Mouse (Mus musculus): ENCODE measurements around the gene Tob2. TPM values are rescaled to one million over a fixed set of nuclear protein-coding genes. Genes with fewer than 3 reads are reported as not detected.

The Tob2 gene
- polyA plus RNA-seq, 1 experiment from 2014 or later = 24.5 TPM

- Histone ChIP-seq H3K9ac (replicated peaks; ENCODE audit: low read depth, low read length) (no peak overlapping the region), H3K9me3 (ENCODE audit: control insufficient read depth, low read depth, low read length) (no peaks in the 10 kb centered on the region), H3K4me2 (replicated peaks; ENCODE audit: low read depth, low read length) (no peak overlapping the region), H3K4me1 (ENCODE audit: control insufficient read depth, insufficient read depth, low read length) (peaks cover 21% of the 10 kb centered on the region), H3K27me3 (ENCODE audit: control insufficient read depth, insufficient read depth, low read length) (no peaks in the 10 kb centered on the region), H3K27ac (ENCODE audit: low read length) (no peak overlapping the region), H3K4me3 (ENCODE audit: low read depth, low read length) (no peak overlapping the region), H3K36me3 (ENCODE audit: control insufficient read depth, insufficient read depth, low read length) (no peaks in the 10 kb centered on the region)
- ATAC-seq (ENCODE audit: insufficient number of reproducible peaks, insufficient read depth, low FRiP score, low read depth) = no peak
- 83% methylated on average over 4 of the region's 4 CpGs for WGBS
These were observed 51.8 kb downstream of the Tob2 start for GRCm38 (mm10) chr15:81806621-81807404.

- H3K27ac ChIP-seq (ENCODE audit: low read length) = no peak overlapping the region
- no peaks in the 10 kb centered on the region for H3K27me3 ChIP-seq (ENCODE audit: control insufficient read depth, insufficient read depth, low read length)
- peaks cover 21% of the 10 kb centered on the region for H3K4me1 ChIP-seq (ENCODE audit: control insufficient read depth, insufficient read depth, low read length)
- H3K9ac ChIP-seq (replicated peaks; ENCODE audit: low read depth, low read length) = no peak overlapping the region
- no peaks in the 10 kb centered on the region for H3K36me3 ChIP-seq (ENCODE audit: control insufficient read depth, insufficient read depth, low read length)
- H3K4me2 ChIP-seq (replicated peaks; ENCODE audit: low read depth, low read length) = no peak overlapping the region
- WGBS = 53% methylated on average over 6 of the region's 6 CpGs
- no peak overlapping the region for H3K4me3 ChIP-seq (ENCODE audit: low read depth, low read length)
- H3K9me3 ChIP-seq (ENCODE audit: control insufficient read depth, low read depth, low read length) = no peaks in the 10 kb centered on the region
- ATAC-seq (ENCODE audit: insufficient number of reproducible peaks, insufficient read depth, low FRiP score, low read depth) = no peak
These were observed 53.0 kb downstream of the Tob2 start for GRCm38 (mm10) chr15:81805624-81806023.

- no peak overlapping the region for H3K27ac ChIP-seq (ENCODE audit: low read length)
- H3K27me3 ChIP-seq (ENCODE audit: control insufficient read depth, insufficient read depth, low read length) = no peaks in the 10 kb centered on the region
- H3K9me3 ChIP-seq (ENCODE audit: control insufficient read depth, low read depth, low read length) = no peaks in the 10 kb centered on the region
- no peak overlapping the region for H3K4me3 ChIP-seq (ENCODE audit: low read depth, low read length)
- ATAC-seq (ENCODE audit: insufficient number of reproducible peaks, insufficient read depth, low FRiP score, low read depth) = no peak
- H3K36me3 ChIP-seq (ENCODE audit: control insufficient read depth, insufficient read depth, low read length) = no peaks in the 10 kb centered on the region
- no peak overlapping the region for H3K4me2 ChIP-seq (replicated peaks; ENCODE audit: low read depth, low read length)
- 72% methylated on average over 3 of the region's 3 CpGs for WGBS
- H3K4me1 ChIP-seq (ENCODE audit: control insufficient read depth, insufficient read depth, low read length) = peaks cover 20% of the 10 kb centered on the region
- H3K9ac ChIP-seq (replicated peaks; ENCODE audit: low read depth, low read length) = no peak overlapping the region
These were observed 53.7 kb downstream of the Tob2 start for GRCm38 (mm10) chr15:81804883-81805282.

- H3K36me3 ChIP-seq (ENCODE audit: control insufficient read depth, insufficient read depth, low read length) = no peaks in the 10 kb centered on the region
- H3K4me2 ChIP-seq (replicated peaks; ENCODE audit: low read depth, low read length) = peak overlapping the region; percentile 52; the same call in 1 of the 2 replicates
- peaks cover 14% of the 10 kb centered on the region for H3K4me1 ChIP-seq (ENCODE audit: control insufficient read depth, insufficient read depth, low read length)
- H3K27me3 ChIP-seq (ENCODE audit: control insufficient read depth, insufficient read depth, low read length) = no peaks in the 10 kb centered on the region
- H3K27ac ChIP-seq (ENCODE audit: low read length) = no peak overlapping the region
- H3K4me3 ChIP-seq (ENCODE audit: low read depth, low read length) = no peak overlapping the region
- H3K9me3 ChIP-seq (ENCODE audit: control insufficient read depth, low read depth, low read length) = no peaks in the 10 kb centered on the region
- no peak overlapping the region for H3K9ac ChIP-seq (replicated peaks; ENCODE audit: low read depth, low read length)
- WGBS = 67% methylated on average over 1 of the region's 1 CpGs
- ATAC-seq (ENCODE audit: insufficient number of reproducible peaks, insufficient read depth, low FRiP score, low read depth) = no peak
These were observed 54.4 kb downstream of the Tob2 start for GRCm38 (mm10) chr15:81804172-81804571.

DNA sequence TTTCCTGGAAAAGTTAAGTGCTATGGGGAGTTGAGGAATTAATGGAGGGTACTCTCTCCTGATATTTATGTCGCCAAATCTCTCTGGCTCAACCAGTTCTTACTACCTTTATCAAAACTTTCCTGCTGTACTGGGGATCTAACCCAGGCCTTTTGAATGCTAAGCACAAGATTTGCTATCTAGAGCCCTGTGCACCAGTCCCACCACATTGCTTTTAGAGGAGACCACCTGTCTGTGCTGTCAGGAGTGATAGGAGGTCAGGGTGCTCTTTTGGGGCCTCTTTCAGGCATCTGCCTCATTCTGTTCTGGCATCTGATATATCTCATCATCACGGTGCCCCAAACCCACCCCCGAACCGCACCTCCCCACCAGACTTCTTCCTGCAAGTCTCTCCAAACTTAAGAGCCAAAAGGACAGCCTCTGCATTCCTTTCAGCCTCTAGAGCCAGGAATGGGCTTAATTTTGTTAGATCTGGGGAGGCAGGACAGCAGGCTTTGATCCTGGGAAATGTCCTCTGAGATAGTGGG is 55.1 kb downstream of the Tob2 start:
- H3K36me3 ChIP-seq (ENCODE audit: control insufficient read depth, insufficient read depth, low read length) = no peaks in the 10 kb centered on the region
- H3K27me3 ChIP-seq (ENCODE audit: control insufficient read depth, insufficient read depth, low read length) = no peaks in the 10 kb centered on the region
- 41% methylated on average over 4 of the region's 4 CpGs for WGBS
- no peaks in the 10 kb centered on the region for H3K9me3 ChIP-seq (ENCODE audit: control insufficient read depth, low read depth, low read length)
- H3K4me1 ChIP-seq (ENCODE audit: control insufficient read depth, insufficient read depth, low read length) = peaks cover 12% of the 10 kb centered on the region
- H3K4me3 ChIP-seq (ENCODE audit: low read depth, low read length) = peak overlapping the region; percentile 31; the same call in 1 of the 2 replicates
- peak overlapping the region; percentile 52 for H3K4me2 ChIP-seq (replicated peaks; ENCODE audit: low read depth, low read length)
- ATAC-seq (ENCODE audit: insufficient number of reproducible peaks, insufficient read depth, low FRiP score, low read depth) = no peak
- H3K27ac ChIP-seq (ENCODE audit: low read length) = no peak overlapping the region; the same call in 1 of the 2 replicates
- H3K9ac ChIP-seq (replicated peaks; ENCODE audit: low read depth, low read length) = no peak overlapping the region

GRCm38 (mm10) chr15:81802941-81803351 is 55.6 kb downstream of the Tob2 start:
- peak overlapping the region; percentile 52 for H3K4me2 ChIP-seq (replicated peaks; ENCODE audit: low read depth, low read length)
- no peaks in the 10 kb centered on the region for H3K9me3 ChIP-seq (ENCODE audit: control insufficient read depth, low read depth, low read length)
- H3K4me3 ChIP-seq (ENCODE audit: low read depth, low read length) = peak overlapping the region; percentile 31
- H3K36me3 ChIP-seq (ENCODE audit: control insufficient read depth, insufficient read depth, low read length) = no peaks in the 10 kb centered on the region; the same call in 1 of the 2 replicates
- 12% methylated on average over 8 of the region's 8 CpGs for WGBS
- peak; percentile 24; the same call in 1 of the 2 replicates for ATAC-seq (ENCODE audit: insufficient number of reproducible peaks, insufficient read depth, low FRiP score, low read depth)
- peak overlapping the region; percentile 50; the same call in 1 of the 2 replicates for H3K27ac ChIP-seq (ENCODE audit: low read length)
- H3K4me1 ChIP-seq (ENCODE audit: control insufficient read depth, insufficient read depth, low read length) = peaks cover 12% of the 10 kb centered on the region
- peak overlapping the region; percentile 4; the same call in 1 of the 2 replicates for H3K9ac ChIP-seq (replicated peaks; ENCODE audit: low read depth, low read length)
- H3K27me3 ChIP-seq (ENCODE audit: control insufficient read depth, insufficient read depth, low read length) = no peaks in the 10 kb centered on the region

- no peaks in the 10 kb centered on the region for H3K9me3 ChIP-seq (ENCODE audit: control insufficient read depth, low read depth, low read length)
- peaks cover 12% of the 10 kb centered on the region for H3K4me1 ChIP-seq (ENCODE audit: control insufficient read depth, insufficient read depth, low read length)
- H3K4me3 ChIP-seq (ENCODE audit: low read depth, low read length) = peak within 1 kb of the TSS; percentile 31
- peak within 1 kb of the TSS; percentile 52 for H3K4me2 ChIP-seq (replicated peaks; ENCODE audit: low read depth, low read length)
- no peaks in the 10 kb centered on the region for H3K27me3 ChIP-seq (ENCODE audit: control insufficient read depth, insufficient read depth, low read length)
- 18% methylated on average over 19 of the region's 19 CpGs for WGBS
- peak within 1 kb of the TSS; percentile 4; the same call in 1 of the 2 replicates for H3K9ac ChIP-seq (replicated peaks; ENCODE audit: low read depth, low read length)
- H3K36me3 ChIP-seq (ENCODE audit: control insufficient read depth, insufficient read depth, low read length) = no peaks in the 10 kb centered on the region; the same call in 1 of the 2 replicates
- ATAC-seq (ENCODE audit: insufficient number of reproducible peaks, insufficient read depth, low FRiP score, low read depth) = peak; percentile 98
- H3K27ac ChIP-seq (ENCODE audit: low read length) = peak within 1 kb of the TSS; percentile 71
These were observed 56.4 kb downstream of the Tob2 start, which contains the start of gene Tef for GRCm38 (mm10) chr15:81802001-81802890. Gene Tef (plus strand): TSS chr15:81802421.

- 72% methylated on average over 3 of the region's 3 CpGs for WGBS
- Histone ChIP-seq H3K9ac (replicated peaks; ENCODE audit: low read depth, low read length) (no peak overlapping the region), H3K9me3 (ENCODE audit: control insufficient read depth, low read depth, low read length) (no peaks in the 10 kb centered on the region), H3K4me3 (ENCODE audit: low read depth, low read length) (no peak overlapping the region), H3K36me3 (ENCODE audit: control insufficient read depth, insufficient read depth, low read length) (no peaks in the 10 kb centered on the region; the same call in 1 of the 2 replicates), H3K27me3 (ENCODE audit: control insufficient read depth, insufficient read depth, low read length) (no peaks in the 10 kb centered on the region), H3K4me2 (replicated peaks; ENCODE audit: low read depth, low read length) (no peak overlapping the region), H3K27ac (ENCODE audit: low read length) (no peak overlapping the region), H3K4me1 (ENCODE audit: control insufficient read depth, insufficient read depth, low read length) (peaks cover 10% of the 10 kb centered on the region)
- ATAC-seq (ENCODE audit: insufficient number of reproducible peaks, insufficient read depth, low FRiP score, low read depth) = no peak
These were observed 58.2 kb downstream of the Tob2 start for GRCm38 (mm10) chr15:81800391-81800790.

Measured in stomach, embryonic 14.5 days (tissue).